Mouse (Mus musculus) adrenal gland, adult (tissue): ENCODE results near the gene Emc1.
A peak's percentile ranks its signal among the peaks of the same experiment; 100 is the strongest.
"Not testable (repeated sequence)": the region's sequence is repeated elsewhere in the genome, so short reads cannot be mapped to it uniquely, and the experiment has no call there.

Source experiments
- DNase-seq, 2 experiments: peaks; one replicate each; pipeline ENCODE4 v3.0.0; 2022 to 2023; ENCODE audit warnings: low spot score in 1 of 2; ENCODE audit not compliant: inconsistent age in 2 of 2

Gene Emc1

GRCm38 (mm10) chr4:139352832-139353231 lies 445 bp downstream of the Emc1 start:
- DNase-seq: no peak

- DNase-seq: no peak
These were observed 4.8 kb downstream of the Emc1 start for GRCm38 (mm10) chr4:139357211-139357610.

GRCm38 (mm10) chr4:139360761-139361548 lies 8.6 kb downstream of the Emc1 start:
- no peak for DNase-seq

GRCm38 (mm10) chr4:139367336-139367735 lies 14.9 kb downstream of the Emc1 start:
- peak; percentile 70 to 71 for DNase-seq

- no peak for DNase-seq
These were observed 15.7 kb downstream of the Emc1 start for GRCm38 (mm10) chr4:139368038-139368437.

GRCm38 (mm10) chr4:139373130-139373529 lies 20.7 kb downstream of the Emc1 start:
- no peak for DNase-seq

- DNase-seq: no peak
These were observed 21.1 kb downstream of the Emc1 start for GRCm38 (mm10) chr4:139373531-139373930.

GRCm38 (mm10) chr4:139379719-139380118 lies 27.3 kb downstream of the Emc1 start:
- peak in 1 of 2 experiments; percentile 44 for DNase-seq

GRCm38 (mm10) chr4:139380207-139380748 lies 27.9 kb downstream of the Emc1 start:
- DNase-seq: peak; percentile 100

GRCm38 (mm10) chr4:139380775-139381451 lies 28.5 kb downstream of the Emc1 start:
- DNase-seq: no peak

GRCm38 (mm10) chr4:139381452-139381845 lies 29.1 kb downstream of the Emc1 start:
- no peak for DNase-seq

GRCm38 (mm10) chr4:139382231-139382630 lies 29.8 kb downstream of the Emc1 start:
- no peak for DNase-seq

GRCm38 (mm10) chr4:139385841-139386240 lies 33.5 kb downstream of the Emc1 start:
- not testable (repeated sequence) for DNase-seq

- DNase-seq: peak; percentile 44 to 77
These were observed 34.5 kb downstream of the Emc1 start for GRCm38 (mm10) chr4:139386869-139387319.

- no peak for DNase-seq
These were observed 37.2 kb downstream of the Emc1 start for GRCm38 (mm10) chr4:139389557-139389956.

- no peak for DNase-seq
These were observed 43.0 kb downstream of the Emc1 start for GRCm38 (mm10) chr4:139395431-139395830.

GRCm38 (mm10) chr4:139400487-139400886 lies 48.1 kb downstream of the Emc1 start:
- no peak for DNase-seq

- DNase-seq: no peak
These were observed 50.8 kb downstream of the Emc1 start for GRCm38 (mm10) chr4:139403214-139403613.

GRCm38 (mm10) chr4:139411351-139411750 lies 59.0 kb downstream of the Emc1 start:
- DNase-seq: peak; percentile 92 to 93

GRCm38 (mm10) chr4:139417868-139418267 lies 65.5 kb downstream of the Emc1 start:
- no peak for DNase-seq

GRCm38 (mm10) chr4:139421621-139422020 lies 69.2 kb downstream of the Emc1 start:
- peak; percentile 58 to 66 for DNase-seq

GRCm38 (mm10) chr4:139422409-139422808 lies 70.0 kb downstream of the Emc1 start:
- DNase-seq: peak in 1 of 2 experiments; percentile 44
